ENCODE assay signal across 28 mouse cellular contexts in genomic region chr19:7564457-7564856, GRCm38 (mm10). TPM values are rescaled to one million over a fixed set of nuclear protein-coding genes. Genes with fewer than 3 reads are reported as not detected.
DNase-seq lines count a peak whose midpoint lies in the region; ATAC-seq and TF ChIP-seq lines count a peak whose summit lies in the region.
"Had no signal": no experiment of that assay in that cellular context is flagged by ENCODE, and none has a peak within 500 bp of the region (broad histone marks: within the 10 kb centered on the region; RNA-seq: fewer than 3 reads in every experiment).

No protein-coding gene starts in this region.

- WGBS in heart, embryonic 10.5 days, result 71% methylated on average over 1 of the region's 1 CpGs
- 82% methylated on average over 1 of the region's 1 CpGs for WGBS in embryonic facial prominence, embryonic 10.5 days
- WGBS in forebrain, embryonic 13.5 days, result 81% methylated on average over 1 of the region's 1 CpGs

- no peaks in the 10 kb centered on the region for H3K27me3 ChIP-seq in heart, embryonic 10.5 days (ENCODE audit: insufficient read depth, poor library complexity, severe bottlenecking)
- H3K27me3 ChIP-seq in embryonic facial prominence, embryonic 10.5 days (replicated peaks; ENCODE audit: low read depth, poor library complexity, severe bottlenecking), result no peaks in the 10 kb centered on the region
- no peaks in the 10 kb centered on the region for H3K27me3 ChIP-seq in forebrain, embryonic 13.5 days
- H3K27me3 ChIP-seq: embryonic facial prominence, embryonic 13.5 days; embryonic facial prominence, embryonic 15.5 days; forebrain, embryonic 12.5 days; forebrain, embryonic 15.5 days had no signal

- intact Hi-C loops in gastrocnemius, adult 2 months (cut with DNase I), result no loop called here
- intact Hi-C loops in heart, postnatal 14 days (cut with DNase I), result no loop called here

- ATAC-seq in forebrain, embryonic 13.5 days, result no peak
- ATAC-seq: forebrain, embryonic 15.5 days; forebrain, postnatal 0 days had no signal

- peaks cover 2% of the 10 kb centered on the region; the same call in 1 of the 2 replicates for H3K4me1 ChIP-seq in heart, embryonic 10.5 days
- H3K4me1 ChIP-seq in embryonic facial prominence, embryonic 10.5 days, result peaks cover 37% of the 10 kb centered on the region
- H3K4me1 ChIP-seq in forebrain, embryonic 13.5 days, result no peaks in the 10 kb centered on the region
- H3K4me1 ChIP-seq: forebrain, embryonic 15.5 days had no signal

- peaks cover 2% of the 10 kb centered on the region; the same call in 1 of the 2 replicates for H3K36me3 ChIP-seq in heart, embryonic 10.5 days
- no peaks in the 10 kb centered on the region for H3K36me3 ChIP-seq in embryonic facial prominence, embryonic 10.5 days (replicated peaks)
- no peaks in the 10 kb centered on the region for H3K36me3 ChIP-seq in forebrain, embryonic 13.5 days (ENCODE audit: poor library complexity, severe bottlenecking)
- H3K36me3 ChIP-seq: embryonic facial prominence, embryonic 13.5 days; embryonic facial prominence, embryonic 15.5 days; forebrain, embryonic 10.5 days; forebrain, embryonic 12.5 days; forebrain, embryonic 15.5 days had no signal

- peak overlapping the region; percentile 97; the same call in 1 of the 2 replicates for H3K27ac ChIP-seq in gastrocnemius, adult 2 months
- no peak overlapping the region for H3K27ac ChIP-seq in heart, embryonic 10.5 days
- H3K27ac ChIP-seq in layer of hippocampus, adult 2 months, result peak overlapping the region; percentile 96
- H3K27ac ChIP-seq in embryonic facial prominence, embryonic 10.5 days (replicated peaks), result 0 out of 2 replicates have a peak overlapping the region, but pooled peaks have one; percentile 35
- no peak overlapping the region for H3K27ac ChIP-seq in forebrain, embryonic 13.5 days
- H3K27ac ChIP-seq: embryonic facial prominence, embryonic 13.5 days; embryonic facial prominence, embryonic 15.5 days; forebrain, embryonic 10.5 days; forebrain, embryonic 12.5 days; forebrain, embryonic 15.5 days had no signal

- H3K9me3 ChIP-seq in heart, embryonic 10.5 days, result no peaks in the 10 kb centered on the region
- H3K9me3 ChIP-seq in embryonic facial prominence, embryonic 10.5 days, result no peaks in the 10 kb centered on the region
- H3K9me3 ChIP-seq in forebrain, embryonic 13.5 days (replicated peaks), result no peaks in the 10 kb centered on the region
- H3K9me3 ChIP-seq: embryonic facial prominence, embryonic 13.5 days; embryonic facial prominence, embryonic 15.5 days; forebrain, embryonic 10.5 days; forebrain, embryonic 12.5 days; forebrain, embryonic 15.5 days had no signal

- no peak overlapping the region for H3K4me2 ChIP-seq in forebrain, embryonic 13.5 days
- H3K4me2 ChIP-seq: embryonic facial prominence, embryonic 13.5 days; embryonic facial prominence, embryonic 15.5 days; forebrain, embryonic 12.5 days; forebrain, embryonic 15.5 days had no signal

- H3K9ac ChIP-seq in forebrain, embryonic 13.5 days, result no peak overlapping the region
- H3K9ac ChIP-seq: embryonic facial prominence, embryonic 13.5 days; embryonic facial prominence, embryonic 15.5 days; forebrain, embryonic 12.5 days; forebrain, embryonic 15.5 days; forebrain, postnatal 0 days had no signal

- no peak overlapping the region for H3K4me3 ChIP-seq in gastrocnemius, adult 2 months
- H3K4me3 ChIP-seq in heart, embryonic 10.5 days, result no peak overlapping the region
- no peak overlapping the region for H3K4me3 ChIP-seq in layer of hippocampus, adult 2 months
- H3K4me3 ChIP-seq in embryonic facial prominence, embryonic 10.5 days, result no peak overlapping the region
- no peak overlapping the region for H3K4me3 ChIP-seq in forebrain, embryonic 13.5 days
- H3K4me3 ChIP-seq: embryonic facial prominence, embryonic 13.5 days; embryonic facial prominence, embryonic 15.5 days; erythroblast, embryonic 14.5 days; forebrain, embryonic 10.5 days; forebrain, embryonic 12.5 days; forebrain, embryonic 15.5 days had no signal

- TF ChIP-seq CTCF in gastrocnemius, adult 2 months (IDR thresholded peaks at IDR 0.05), result no peak
- TF ChIP-seq CTCF in layer of hippocampus, adult 2 months (conservative IDR thresholded peaks at IDR 0.05), result no peak

- no peak for DNase-seq in gastrocnemius, adult 2 months
- no peak for DNase-seq in gastrocnemius, postnatal 25 days
- DNase-seq in heart, embryonic 10.5 days (ENCODE audit: low spot score), result peak; percentile 57
- DNase-seq in heart, postnatal 14 days, result no peak
- no peak for DNase-seq in layer of hippocampus, adult 2 months (ENCODE audit: low spot score in 2 of 2)
- no peak for DNase-seq in layer of hippocampus, adult 9-10 months (ENCODE audit: low spot score)
- DNase-seq in embryonic facial prominence, embryonic 10.5 days (ENCODE audit: low spot score), result peak; percentile 4
- DNase-seq: adrenal gland, adult 2 months; adrenal gland, postnatal 10 days; adrenal gland, postnatal 25 days; cerebellum, adult 18-20 months; cerebellum, adult 9-10 months; cerebellum, postnatal 10 days; cerebellum, postnatal 25 days; forebrain, postnatal 0 days had no signal

RNA-seq across cellular contexts. Expression of gene Pla2g16, which starts 7.2 kb away (rescaled TPM):
- total RNA-seq in gastrocnemius, adult 2 months (2021), result 100 to 1,000 TPM in 1 of 2 experiments, 10 to 100 TPM in 1; 94.3 to 127 TPM
- total RNA-seq in gastrocnemius, postnatal 25 days (2021), result 100 to 1,000 TPM in 1 of 2 experiments, 10 to 100 TPM in 1; 97.5 to 101 TPM
- polyA plus RNA-seq in heart, embryonic 10.5 days (2016; fragmentation: Nextera tagmentation; extraction: Ambion mirVana), result 15.9 and 30.8 TPM in 2 replicates
- total RNA-seq in heart, postnatal 14 days (2021), result 10 to 100 TPM; 77.3 to 83.3 TPM
- 10 to 100 TPM; 29.8 to 34.2 TPM for total RNA-seq in layer of hippocampus, adult 2 months (2021)
- 6.5 and 7.3 TPM in 2 replicates for polyA plus RNA-seq in embryonic facial prominence, embryonic 10.5 days (2016; fragmentation: Nextera tagmentation; extraction: Ambion mirVana)
- polyA plus RNA-seq in forebrain, embryonic 13.5 days (2015; fragmentation: Nextera tagmentation; extraction: Ambion mirVana), result 5.8 and 6.6 TPM in 2 replicates

RNA-seq across cellular contexts. Expression of gene Lgals12, which starts 42.5 kb away (rescaled TPM):
- total RNA-seq in gastrocnemius, adult 2 months (2021), result under 1 TPM; 0.13 to 0.20 TPM
- 1 to 10 TPM in 1 of 2 experiments, under 1 TPM in 1; 0.20 to 6.1 TPM for total RNA-seq in gastrocnemius, postnatal 25 days (2021)
- polyA plus RNA-seq in heart, embryonic 10.5 days (2016; fragmentation: Nextera tagmentation; extraction: Ambion mirVana), result 0.06 TPM in 1 of 2 replicates, not detected in the other
- total RNA-seq in heart, postnatal 14 days (2021), result 1 to 10 TPM in 1 of 2 experiments, under 1 TPM in 1; 0.44 to 1.6 TPM
- total RNA-seq in layer of hippocampus, adult 2 months (2021), result under 1 TPM; 0.13 to 0.17 TPM
- 0.08 and 0.24 TPM in 2 replicates for polyA plus RNA-seq in embryonic facial prominence, embryonic 10.5 days (2016; fragmentation: Nextera tagmentation; extraction: Ambion mirVana)
- polyA plus RNA-seq in forebrain, embryonic 13.5 days (2015; fragmentation: Nextera tagmentation; extraction: Ambion mirVana), result 0.13 and 0.16 TPM in 2 replicates
- total RNA-seq: MEL had no signal
- polyA plus RNA-seq: C2C12; erythroblast, embryonic 14.5 days had no signal

RNA-seq across cellular contexts. Expression of gene Hrasls5, which starts 47.9 kb away (rescaled TPM):
- total RNA-seq in gastrocnemius, adult 2 months (2021), result not detected
- not detected for total RNA-seq in gastrocnemius, postnatal 25 days (2021)
- polyA plus RNA-seq in heart, embryonic 10.5 days (2016; fragmentation: Nextera tagmentation; extraction: Ambion mirVana), result not detected in 2 replicates
- not detected for total RNA-seq in heart, postnatal 14 days (2021)
- not detected for total RNA-seq in layer of hippocampus, adult 2 months (2021)
- not detected in 2 replicates for polyA plus RNA-seq in embryonic facial prominence, embryonic 10.5 days (2016; fragmentation: Nextera tagmentation; extraction: Ambion mirVana)
- not detected in 2 replicates for polyA plus RNA-seq in forebrain, embryonic 13.5 days (2015; fragmentation: Nextera tagmentation; extraction: Ambion mirVana)
- total RNA-seq: adrenal gland, postnatal 25 days; adrenal gland, postnatal 4 days; ES-E14; forebrain, postnatal 0 days; MEL had no signal
- polyA plus RNA-seq: adrenal gland, adult 2 months; brain, embryonic 14.5 days; C2C12; embryonic facial prominence, embryonic 11.5 days; embryonic facial prominence, embryonic 13.5 days; erythroblast, embryonic 14.5 days; forebrain, embryonic 10.5 days; forebrain, embryonic 12.5 days; forebrain, embryonic 15.5 days had no signal

Comparison
In these comparisons a context has a peak if more than half of its experiments do, and no peak if none do; other contexts are left out.
1. DNase-seq: peak in heart, embryonic 10.5 days (single experiment) and embryonic facial prominence, embryonic 10.5 days (single experiment); none in gastrocnemius, adult 2 months (single experiment), gastrocnemius, postnatal 25 days (single experiment), heart, postnatal 14 days (0 of 2), layer of hippocampus, adult 2 months (0 of 2) and layer of hippocampus, adult 9-10 months (single experiment).
2. H3K27ac ChIP-seq: peak in gastrocnemius, adult 2 months (single experiment), layer of hippocampus, adult 2 months (single experiment) and embryonic facial prominence, embryonic 10.5 days (single experiment); none in heart, embryonic 10.5 days (single experiment) and forebrain, embryonic 13.5 days (single experiment).